ENCODE assay signal across 28 mouse cellular contexts in the genomic region with DNA sequence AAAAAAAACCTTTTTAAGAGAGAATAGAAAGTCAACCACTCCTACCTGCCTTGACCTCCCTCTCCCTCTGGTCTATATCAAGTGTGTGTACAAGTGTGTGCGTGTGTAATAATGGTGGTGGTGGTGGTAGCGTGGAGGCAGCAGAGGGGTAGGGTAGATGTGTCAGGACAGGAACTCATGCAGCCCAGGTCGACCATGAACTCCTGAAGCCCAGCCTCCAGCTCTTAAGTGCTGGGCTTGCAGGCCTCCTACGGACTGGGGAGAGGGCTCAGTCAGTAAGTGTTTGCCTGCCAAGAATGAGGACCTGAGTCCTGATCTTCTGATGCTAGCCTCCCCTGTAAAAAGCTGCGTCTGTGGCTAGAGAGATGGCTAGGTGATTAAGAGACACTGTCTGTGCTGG. TPM values are rescaled to one million over a fixed set of nuclear protein-coding genes. Genes with fewer than 3 reads are reported as not detected.
"Had no signal": no experiment of that assay in that cellular context is flagged by ENCODE, and none has a peak within 500 bp of the region (broad histone marks: within the 10 kb centered on the region; RNA-seq: fewer than 3 reads in every experiment).

No protein-coding gene starts in this region.

- H3K36me3 ChIP-seq: kidney, embryonic 15.5 days; limb, embryonic 12.5 days; limb, embryonic 15.5 days; neural tube, embryonic 12.5 days; neural tube, embryonic 15.5 days; stomach, embryonic 15.5 days had no signal

- H3K9me3 ChIP-seq: kidney, embryonic 15.5 days; limb, embryonic 12.5 days; limb, embryonic 15.5 days; neural tube, embryonic 12.5 days; neural tube, embryonic 15.5 days; stomach, embryonic 15.5 days had no signal

- DNase-seq: kidney, adult 8-10 months; kidney, postnatal 10 days; kidney, postnatal 36 days; layer of hippocampus, postnatal 36 days; liver, postnatal 0 days; lung, embryonic 14.5 days; midbrain, embryonic 14.5 days; right cerebral cortex, adult 18-20 months; right cerebral cortex, postnatal 14 days; right cerebral cortex, postnatal 4 days; spleen, adult 18-20 months; thymus, adult 18-20 months; thymus, postnatal 36 days had no signal

- ATAC-seq: liver, postnatal 0 days had no signal

- H3K27ac ChIP-seq: liver, embryonic 14.5 days; macrophage; neural tube, embryonic 12.5 days; neural tube, embryonic 15.5 days had no signal

- H3K4me1 ChIP-seq: neural tube, embryonic 15.5 days had no signal

- H3K9ac ChIP-seq: kidney, embryonic 15.5 days; limb, embryonic 12.5 days; limb, embryonic 15.5 days; liver, embryonic 14.5 days; lung, embryonic 14.5 days; neural tube, embryonic 12.5 days; neural tube, embryonic 15.5 days; stomach, embryonic 15.5 days had no signal

- H3K4me3 ChIP-seq: kidney, embryonic 15.5 days; left cerebral cortex, adult 2 months; limb, embryonic 12.5 days; neural tube, embryonic 12.5 days; neural tube, embryonic 15.5 days; stomach, embryonic 15.5 days had no signal

- H3K4me2 ChIP-seq: kidney, embryonic 15.5 days; limb, embryonic 12.5 days; limb, embryonic 15.5 days; liver, embryonic 11.5 days; neural tube, embryonic 12.5 days; neural tube, embryonic 15.5 days had no signal

- H3K27me3 ChIP-seq: kidney, embryonic 15.5 days; limb, embryonic 12.5 days; limb, embryonic 15.5 days; neural tube, embryonic 12.5 days; neural tube, embryonic 15.5 days; stomach, embryonic 15.5 days had no signal

RNA-seq across cellular contexts. Expression of a gene that starts 31.1 kb away (rescaled TPM):
- total RNA-seq: layer of hippocampus, adult 8-10 months; layer of hippocampus, postnatal 10 days; left cerebral cortex, adult 2 months; left cerebral cortex, postnatal 10 days; left cerebral cortex, postnatal 36 days; megakaryocyte, adult 5-6 weeks had no signal
- polyA plus RNA-seq: kidney, embryonic 15.5 days; limb, embryonic 12.5 days; limb, embryonic 15.5 days; macrophage; neural tube, embryonic 12.5 days had no signal
